Mouse (Mus musculus): ENCODE measurements at regions not wholly inside any gene's neighbourhood (a gene's known extent, or its start where the extent isn't known, plus 50 kb on each side); places are given as distances from the start of the nearest gene placed in this dataset.

GRCm38 (mm10) chr9:118326656-118327055, 151.4 kb upstream of the Eomes start:
- no peak for DNase-seq (ENCODE audit: low spot score)

GRCm38 (mm10) chr9:118327904-118328303, 150.1 kb upstream of the Eomes start:
- DNase-seq (ENCODE audit: low spot score): no peak

- DNase-seq (ENCODE audit: low spot score): no peak
Measured at GRCm38 (mm10) chr9:118341401-118341800, 136.6 kb upstream of the Eomes start.

DNA sequence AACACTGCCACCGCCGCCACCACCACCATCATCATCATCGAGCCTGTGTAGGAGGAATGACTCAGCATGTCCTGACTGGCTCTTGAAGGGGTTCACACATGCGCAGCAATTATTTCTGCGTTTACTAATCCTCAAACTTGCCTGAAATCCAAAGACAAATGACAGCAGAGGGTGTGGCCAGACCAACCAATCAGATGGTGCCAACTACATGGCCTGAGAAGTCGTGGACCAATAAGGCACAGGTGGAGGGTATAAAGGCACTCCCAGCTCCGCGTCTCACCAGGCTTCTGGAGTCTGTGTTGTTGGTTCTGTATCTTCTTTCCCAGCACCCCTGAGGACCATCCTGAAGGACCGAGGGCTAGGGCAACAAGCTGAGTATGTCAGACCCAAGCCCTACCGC, 123.1 kb upstream of the Eomes start:
- no peak for DNase-seq (ENCODE audit: low spot score)

DNA sequence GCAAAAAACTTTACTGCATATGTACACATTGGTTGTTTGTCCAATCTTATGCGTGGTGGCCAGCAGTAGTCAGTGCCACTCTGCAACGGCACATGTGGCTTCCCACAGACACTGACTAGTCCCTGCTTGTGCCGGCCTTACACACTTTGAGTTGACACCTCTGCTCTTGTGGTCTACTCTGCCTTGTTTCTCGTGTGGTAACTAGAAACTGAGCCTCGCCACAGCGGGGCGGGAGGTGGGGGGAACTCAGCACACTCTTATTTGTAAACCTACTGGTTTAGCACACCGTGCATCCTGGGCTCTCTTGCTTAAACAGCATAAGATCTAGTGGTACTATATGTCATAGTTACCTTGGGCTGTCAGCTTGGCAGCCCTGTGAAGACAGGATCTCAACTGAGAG, 120.6 kb upstream of the Eomes start:
- DNase-seq (ENCODE audit: low spot score): peak; percentile 37

DNA sequence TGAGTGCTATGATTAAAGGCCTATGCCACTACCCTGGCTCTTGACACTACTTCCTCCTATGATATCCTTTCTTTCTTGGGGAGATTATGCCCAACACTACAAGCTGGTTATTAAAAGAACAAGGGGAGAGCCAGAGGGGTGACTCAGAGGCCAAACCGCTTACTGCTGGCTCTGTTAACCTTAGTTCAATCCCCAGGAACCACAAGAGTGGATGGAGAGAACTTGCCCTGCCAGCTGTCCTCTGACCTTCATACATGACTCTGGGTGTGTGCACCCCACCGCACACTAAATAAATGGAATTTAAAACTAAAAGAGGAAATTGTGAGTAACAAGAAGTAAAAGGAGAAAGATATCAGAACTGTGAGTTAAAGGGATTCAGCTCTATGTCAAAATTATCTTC, 114.1 kb upstream of the Eomes start:
- DNase-seq (ENCODE audit: low spot score): no peak

- no peak for DNase-seq (ENCODE audit: low spot score)
Measured at GRCm38 (mm10) chr9:118365431-118365830, 112.6 kb upstream of the Eomes start.

DNA sequence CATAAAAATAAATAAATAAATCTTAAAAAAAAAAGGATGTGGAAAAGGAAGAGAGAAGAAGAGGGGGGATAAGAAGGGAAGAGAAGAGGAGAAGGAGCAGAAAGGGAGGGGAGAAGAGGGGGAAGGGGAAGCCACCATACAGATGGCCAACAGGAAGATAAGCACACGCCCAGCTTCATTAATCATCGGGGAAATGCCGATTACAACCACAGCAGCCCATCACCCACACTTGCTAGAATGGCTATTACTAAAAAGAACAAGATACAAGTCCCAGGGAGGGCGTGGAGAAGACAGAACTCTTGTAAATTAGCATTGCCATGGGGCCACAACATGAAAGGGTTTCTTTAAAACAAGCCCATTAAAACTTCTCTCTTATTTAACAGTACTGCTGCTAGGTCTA, 110.7 kb upstream of the Eomes start:
- no peak for DNase-seq (ENCODE audit: low spot score)

DNA sequence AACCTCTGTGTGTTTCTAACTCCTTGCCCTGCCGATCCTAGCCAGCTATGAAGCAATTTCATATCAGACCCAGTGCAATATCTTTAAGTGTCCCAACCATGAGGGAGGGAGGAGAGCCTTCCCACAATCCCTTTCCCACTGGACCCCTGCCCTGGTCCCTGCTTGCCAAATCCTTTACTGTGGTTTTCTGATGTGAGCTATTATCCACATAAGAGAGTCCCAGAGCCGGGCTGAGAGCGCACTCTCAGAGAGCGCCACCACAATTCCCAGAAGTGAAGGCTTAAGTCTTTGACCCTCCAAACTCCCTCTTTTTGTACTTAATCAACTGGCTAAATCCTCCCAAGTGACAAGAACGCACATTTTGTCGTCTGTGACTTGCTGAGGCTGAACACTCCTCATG, 107.4 kb upstream of the Eomes start:
- DNase-seq (ENCODE audit: low spot score): no peak

DNA sequence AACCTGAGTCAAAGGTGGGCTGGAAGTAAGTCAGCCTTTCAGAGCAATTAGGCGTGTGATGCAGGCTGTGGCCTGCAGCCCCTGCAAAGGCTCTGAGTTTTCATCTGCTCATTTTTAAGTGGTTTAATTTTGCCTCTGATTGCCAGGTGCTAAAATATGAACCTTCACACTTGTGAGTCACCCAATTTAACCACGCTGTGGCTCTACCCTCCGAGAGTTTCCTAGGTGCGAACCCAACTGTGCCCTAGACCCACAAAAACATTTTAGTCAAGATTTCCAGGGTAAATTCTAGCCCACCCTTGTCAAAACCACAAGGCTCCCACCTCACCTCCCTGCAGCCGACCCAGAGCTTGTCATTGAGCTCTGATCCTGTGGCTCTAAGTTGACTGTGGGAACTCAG, 103.3 kb upstream of the Eomes start:
- DNase-seq (ENCODE audit: low spot score): peak; percentile 41

- no peak for DNase-seq (ENCODE audit: low spot score)
Measured at GRCm38 (mm10) chr9:118379055-118379454, 99.0 kb upstream of the Eomes start.

DNA sequence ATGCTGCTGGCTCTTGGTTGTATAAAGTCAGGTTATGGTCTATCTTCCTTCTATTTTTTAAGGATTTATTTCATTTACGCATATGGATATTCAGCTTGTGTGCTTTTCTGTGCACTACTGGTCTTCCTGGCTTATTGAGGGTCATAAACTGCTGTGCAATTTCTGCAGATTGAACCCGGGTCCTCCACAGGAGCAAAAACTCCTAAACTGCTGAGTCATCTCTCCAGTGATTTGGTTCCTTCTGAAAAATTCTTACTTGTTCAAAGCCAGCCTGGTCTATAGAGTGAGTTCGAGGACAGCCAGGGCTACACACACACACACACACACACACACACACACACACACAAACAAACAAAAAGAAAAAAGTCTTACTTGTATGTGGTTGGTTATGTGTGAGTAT, 95.5 kb upstream of the Eomes start:
- DNase-seq (ENCODE audit: low spot score): no peak

DNA sequence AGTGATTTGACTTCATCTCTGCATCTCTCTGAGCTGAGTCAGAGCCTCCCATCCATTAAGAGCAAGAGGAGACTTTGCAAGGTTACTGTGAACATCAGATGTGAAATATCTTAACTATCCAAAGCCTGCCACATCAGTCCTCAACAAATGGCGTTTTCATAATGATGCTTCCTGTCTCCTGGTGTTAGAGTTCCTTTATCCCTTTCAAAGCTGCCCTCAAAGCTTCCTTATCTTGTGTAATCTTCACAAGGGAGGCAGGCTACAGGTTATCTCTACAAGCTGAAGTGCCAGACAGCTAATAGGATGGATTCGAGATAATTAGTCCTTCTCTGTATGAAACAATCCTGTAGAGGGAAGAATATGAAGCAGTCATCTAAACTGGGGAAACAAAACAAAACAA, 93.4 kb upstream of the Eomes start:
- no peak for DNase-seq (ENCODE audit: low spot score)

DNA sequence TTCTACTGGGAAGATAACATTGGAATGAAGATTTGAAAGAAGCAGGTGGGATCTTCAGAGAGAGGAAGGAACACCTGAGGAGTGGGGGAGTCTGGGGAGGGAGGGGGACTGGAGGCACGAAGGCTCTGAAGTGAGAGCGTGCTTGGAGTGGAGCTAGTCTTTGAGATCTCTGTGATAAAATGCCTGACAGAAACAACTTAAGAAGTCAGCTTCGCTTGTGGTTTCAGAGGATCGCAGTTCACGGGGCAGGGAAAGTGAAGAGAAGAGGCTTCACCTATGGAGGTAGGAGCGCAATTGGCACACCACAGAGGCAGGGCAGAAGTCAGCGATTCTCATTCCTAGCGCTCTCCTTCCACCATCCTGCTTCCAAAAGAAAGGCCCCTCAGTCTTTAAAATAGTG, 90.4 kb upstream of the Eomes start:
- no peak for DNase-seq (ENCODE audit: low spot score)

DNA sequence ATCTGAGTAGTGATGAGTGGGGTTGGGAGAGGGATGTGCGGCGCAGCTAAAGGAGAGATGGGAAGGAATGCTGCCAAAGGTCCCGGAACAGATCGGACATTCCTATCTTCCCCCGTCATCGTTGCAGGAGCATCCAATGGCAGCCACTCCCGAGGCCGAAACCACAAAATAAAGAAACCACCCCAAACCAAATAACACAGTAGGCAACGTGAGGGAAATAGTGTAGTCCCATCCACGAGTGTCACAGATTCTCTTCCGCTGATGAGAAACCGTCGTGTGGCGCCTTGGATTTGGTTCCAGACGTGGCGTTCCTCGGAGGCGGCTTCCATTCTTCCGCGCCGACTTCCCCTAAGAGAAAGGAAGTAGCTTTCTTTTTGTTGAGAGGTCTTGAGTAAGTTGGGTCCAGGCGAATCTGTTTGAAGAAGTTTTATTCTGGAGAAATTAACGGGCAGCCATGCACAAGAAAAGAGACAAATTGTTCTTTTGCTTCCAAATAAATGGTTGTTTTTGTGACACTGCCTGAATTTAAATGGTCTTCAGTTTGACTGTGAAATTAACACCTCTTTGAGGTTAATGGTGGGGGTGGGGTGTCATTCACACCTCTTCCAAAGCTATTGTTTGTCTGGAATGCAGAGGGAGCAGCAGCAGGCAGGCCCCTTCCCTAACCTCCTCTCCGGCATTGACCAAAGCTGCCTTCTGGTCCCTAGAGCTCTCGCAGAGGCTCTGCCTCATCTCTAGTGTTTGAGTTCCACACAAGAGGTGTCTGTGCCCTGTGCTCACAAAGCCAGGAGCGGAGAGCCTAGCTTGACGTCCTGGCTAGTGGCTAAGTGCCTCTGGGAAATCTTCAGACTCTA, 88.3 kb upstream of the Eomes start:
- DNase-seq (ENCODE audit: low spot score): no peak

GRCm38 (mm10) chr9:118390679-118391078, 87.3 kb upstream of the Eomes start:
- peak; percentile 84 for DNase-seq (ENCODE audit: low spot score)

DNA sequence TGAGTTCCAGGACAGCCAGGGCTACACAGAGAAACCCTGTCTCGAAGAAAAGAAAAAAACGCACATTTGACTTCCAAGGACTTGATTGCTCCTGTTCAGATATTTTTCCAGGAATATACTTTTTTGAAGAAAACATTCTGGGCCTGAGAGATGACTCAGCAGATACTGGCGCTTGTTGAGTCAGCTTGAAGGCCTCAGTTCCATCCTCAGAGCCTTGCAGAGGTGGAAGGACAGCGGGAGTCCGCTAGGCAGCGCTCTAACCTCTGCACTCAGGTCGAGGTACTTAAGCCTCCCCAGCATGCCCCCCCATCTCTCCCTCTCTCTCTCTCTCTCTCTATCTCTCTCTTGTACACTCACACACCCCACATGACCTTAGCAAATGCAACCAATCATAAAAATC, 86.3 kb upstream of the Eomes start:
- DNase-seq (ENCODE audit: low spot score): no peak

GRCm38 (mm10) chr9:118392796-118393195, 85.2 kb upstream of the Eomes start:
- no peak for DNase-seq (ENCODE audit: low spot score)

- DNase-seq (ENCODE audit: low spot score): no peak
Measured at GRCm38 (mm10) chr9:118393567-118393966, 84.4 kb upstream of the Eomes start.

DNA sequence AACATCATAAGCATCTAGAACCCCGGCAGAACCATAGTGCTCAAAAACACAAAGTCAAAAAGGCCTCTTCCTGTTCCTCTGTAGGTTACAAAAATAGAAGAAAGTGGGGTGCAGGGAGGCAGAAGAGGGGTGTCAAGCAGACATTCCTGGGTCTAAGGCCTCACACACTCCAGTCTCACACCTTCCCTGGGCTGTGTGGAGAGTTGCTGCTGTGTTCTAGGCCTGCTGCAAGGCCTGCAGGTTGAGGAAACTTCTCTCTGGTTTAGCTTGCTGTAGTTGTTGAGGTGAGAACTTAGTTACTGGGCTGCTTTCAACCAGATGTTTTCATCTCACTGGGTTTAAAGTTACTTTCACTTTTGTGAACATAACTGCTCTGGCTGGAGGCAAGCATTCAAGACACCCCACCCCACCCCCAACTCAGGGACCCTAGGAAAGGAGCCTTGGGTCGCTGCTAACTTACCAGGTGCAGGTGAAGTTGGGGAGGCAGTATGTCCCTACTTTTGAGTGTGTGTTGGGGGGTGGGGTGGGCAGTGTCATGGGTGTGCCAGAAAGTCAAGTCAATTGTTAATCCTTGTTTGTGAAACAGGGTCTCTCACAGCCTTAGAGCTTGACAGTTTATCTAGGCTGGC, 81.5 kb upstream of the Eomes start:
- peak; percentile 58 for DNase-seq (ENCODE audit: low spot score)

DNA sequence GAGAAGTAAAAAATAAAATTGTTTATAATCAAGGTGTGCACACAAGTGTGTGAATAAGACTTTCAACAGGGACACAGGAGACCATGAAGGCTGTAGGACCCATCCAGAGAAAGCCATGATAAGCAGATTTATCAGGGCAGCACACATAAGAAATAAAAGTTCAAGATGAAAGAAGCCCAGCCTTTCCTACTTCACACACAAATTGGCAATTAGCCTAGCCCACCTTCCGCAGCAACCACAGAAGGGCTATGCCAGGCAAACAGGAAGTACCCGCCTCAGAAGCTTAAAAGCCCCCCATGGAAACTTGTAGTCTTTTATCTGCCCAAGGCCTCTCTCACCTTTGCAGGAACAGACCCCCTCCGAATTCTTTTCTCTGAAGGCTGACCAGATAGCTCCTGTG, 77.5 kb upstream of the Eomes start:
- DNase-seq (ENCODE audit: low spot score): peak; percentile 36

DNA sequence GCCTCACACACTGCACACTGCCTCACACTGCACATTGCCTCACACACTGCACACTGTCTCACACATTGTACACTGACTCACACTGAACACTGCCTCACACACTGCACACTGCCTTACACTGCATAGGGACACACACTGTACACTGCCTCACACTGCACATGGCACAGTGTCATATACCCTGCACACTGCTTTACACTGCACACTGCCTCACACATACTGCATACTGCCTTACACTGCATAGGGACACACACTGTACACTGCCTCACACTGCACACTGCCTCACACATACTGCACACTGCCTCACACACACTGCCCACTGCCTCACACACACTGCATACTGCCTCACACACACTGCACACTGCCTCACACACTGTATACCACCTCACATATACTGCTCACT, 76.8 kb upstream of the Eomes start:
- no peak for DNase-seq (ENCODE audit: low spot score)

DNA sequence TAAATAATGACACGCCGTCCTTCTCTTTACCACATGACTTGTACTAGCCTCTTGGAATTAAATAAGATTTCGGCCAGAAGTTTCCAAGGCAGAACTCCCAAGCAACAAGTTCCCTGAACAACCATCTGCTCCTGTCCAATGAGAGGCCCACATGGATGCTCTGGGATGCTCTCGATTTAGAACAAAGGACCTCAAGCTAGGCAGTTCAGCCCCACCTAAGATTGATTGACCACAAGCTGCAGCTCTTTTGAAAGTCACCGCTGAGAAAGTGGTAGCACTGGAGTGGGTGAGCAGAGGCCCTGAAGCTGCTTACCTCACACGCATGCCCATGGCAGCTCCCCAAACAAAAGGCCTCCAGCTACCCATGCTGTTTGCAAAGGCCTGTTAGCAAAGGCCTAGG, 73.1 kb upstream of the Eomes start:
- DNase-seq (ENCODE audit: low spot score): no peak

All from T-cell, adult 2 months (primary cell).